Mouse (Mus musculus) CH12.LX (cell line): ENCODE data around the gene Dlx2. TPM values are rescaled to one million over a fixed set of nuclear protein-coding genes. Genes with fewer than 3 reads are reported as not detected.
A peak's percentile ranks its signal among the peaks of the same experiment; 100 is the strongest.

Experiments
- DNase-seq: peaks from one replicate; pipeline ENCODE4 v3.0.0-alpha.2; 2013; ENCODE audit errors: extremely low read depth
- H3K27ac ChIP-seq: 2 replicates; pipeline ENCODE4 v1.5.1; 2012; ENCODE audit warnings: low read depth, mild to moderate bottlenecking, control low read depth, moderate library complexity; ENCODE audit not compliant: insufficient read depth
- H3K27me3 ChIP-seq: replicated peaks from 2 replicates; pipeline ENCODE3; 2012; ENCODE audit warnings: inconsistent platforms
- H3K36me3 ChIP-seq, 2 experiments: replicated peaks in 1 of 2; 2 replicates each; pipeline versions ENCODE3 to v1.6.1; 2012; ENCODE audit warnings: inconsistent platforms in 1 of 2, low read length in 1 of 2, mild to moderate bottlenecking in 1 of 2, mixed read lengths in 1 of 2, moderate library complexity in 1 of 2; ENCODE audit not compliant: control insufficient read depth in 1 of 2, insufficient read depth in 1 of 2
- H3K4me1 ChIP-seq, 2 experiments: 2 replicates each; pipeline ENCODE4 v1.6.1; 2012; ENCODE audit warnings: inconsistent platforms in 1 of 2, moderate library complexity in 1 of 2; ENCODE audit not compliant: insufficient read depth in 2 of 2, control insufficient read depth in 1 of 2
- H3K4me2 ChIP-seq: 2 replicates; pipeline ENCODE4 v1.6.1; 2012; ENCODE audit warnings: low read depth, mild to moderate bottlenecking, control low read depth; ENCODE audit not compliant: poor library complexity, insufficient read depth, severe bottlenecking
- H3K4me3 ChIP-seq, 3 experiments: fragments of 150-350 bp in 1 of 3; sonication (generic) in 1 of 3; replicated peaks in 1 of 3; 2 replicates each; pipeline versions ENCODE3 to v1.5.1; 2011 to 2012; ENCODE audit warnings: low read depth in 2 of 3, low read length in 2 of 3, mild to moderate bottlenecking in 2 of 3, moderate library complexity in 2 of 3, control low read depth in 1 of 3, improper control_type of control experiment in 1 of 3, inconsistent platforms in 1 of 3, mixed read lengths in 1 of 3; ENCODE audit not compliant: poor library complexity in 1 of 3
- H3K79me2 ChIP-seq: replicated peaks from 2 replicates; pipeline ENCODE4 v1.6.1; 2012; ENCODE audit warnings: mild to moderate bottlenecking, moderate library complexity; ENCODE audit not compliant: control insufficient read depth, poor library complexity, insufficient read depth, severe bottlenecking; ENCODE audit errors: extremely low read depth
- H3K9ac ChIP-seq: 2 replicates; pipeline ENCODE4 v1.6.1; 2012; ENCODE audit warnings: low read depth, mild to moderate bottlenecking, control low read depth, moderate library complexity; ENCODE audit not compliant: insufficient read depth
- H3K9me3 ChIP-seq: replicated peaks from 2 replicates; pipeline ENCODE3; 2012; ENCODE audit warnings: low read length, inconsistent platforms, mixed read lengths
- CHD1 ChIP-seq: IDR thresholded peaks from 2 replicates; pipeline ENCODE4 v1.6.1; 2012; ENCODE audit warnings: low read depth, low read length, improper control_type of control experiment, inconsistent platforms
- CHD2 ChIP-seq: IDR thresholded peaks from 2 replicates; pipeline ENCODE4 v1.6.1; 2011; ENCODE audit warnings: low read length, improper control_type of control experiment
- CTCF ChIP-seq, 2 experiments: IDR thresholded peaks in 1 of 2; conservative IDR thresholded peaks in 1 of 2; 2 replicates each; pipeline ENCODE4 v1.5.1; 2011 to 2012; ENCODE audit warnings: low read depth in 2 of 2, low read length in 2 of 2, improper control_type of control experiment in 1 of 2, inconsistent platforms in 1 of 2, mild to moderate bottlenecking in 1 of 2, moderate library complexity in 1 of 2
- EP300 ChIP-seq: IDR thresholded peaks from 2 replicates; pipeline ENCODE4 v1.6.1; 2011; ENCODE audit warnings: low read length, improper control_type of control experiment
- ETS1 ChIP-seq: conservative IDR thresholded peaks from 2 replicates; pipeline ENCODE4 v1.6.1; 2012; ENCODE audit warnings: low read depth, mild to moderate bottlenecking, inconsistent platforms, low read length, improper control_type of control experiment, moderate library complexity
- GABPA ChIP-seq: IDR thresholded peaks from 2 replicates; pipeline ENCODE4 v1.6.1; 2012; ENCODE audit warnings: low read depth, low read length, improper control_type of control experiment, inconsistent platforms; ENCODE audit not compliant: insufficient replicate concordance
- JUND ChIP-seq: conservative IDR thresholded peaks from 2 replicates; pipeline ENCODE4 v1.6.1; 2011; ENCODE audit warnings: low read depth, low read length, improper control_type of control experiment
- MAFK ChIP-seq: IDR thresholded peaks from 2 replicates; pipeline ENCODE4 v1.6.1; 2011; ENCODE audit warnings: low read length, improper control_type of control experiment; ENCODE audit not compliant: insufficient replicate concordance
- MAX ChIP-seq: IDR thresholded peaks from 2 replicates; pipeline ENCODE4 v1.6.1; 2011; ENCODE audit warnings: low read length, improper control_type of control experiment
- MEF2A ChIP-seq: IDR thresholded peaks from 2 replicates; pipeline ENCODE4 v1.6.1; 2014; ENCODE audit warnings: low read depth, mild to moderate bottlenecking, inconsistent platforms, low read length, improper control_type of control experiment, borderline replicate concordance
- MXI1 ChIP-seq: IDR thresholded peaks from 2 replicates; pipeline ENCODE4 v1.6.1; 2011; ENCODE audit warnings: mild to moderate bottlenecking, low read depth, low read length, improper control_type of control experiment
- NELFE ChIP-seq: IDR thresholded peaks from 2 replicates; pipeline ENCODE4 v1.6.1; 2011; ENCODE audit warnings: low read depth, low read length, improper control_type of control experiment
- POLR2AphosphoS2 ChIP-seq: IDR thresholded peaks from 2 replicates; pipeline ENCODE4 v1.6.1; 2011; ENCODE audit warnings: low read depth, low read length, improper control_type of control experiment
- RAD21 ChIP-seq: IDR thresholded peaks from 2 replicates; pipeline ENCODE4 v1.6.1; 2011; ENCODE audit warnings: low read depth, mild to moderate bottlenecking, low read length, improper control_type of control experiment, moderate library complexity
- RCOR1 ChIP-seq: conservative IDR thresholded peaks from 2 replicates; pipeline ENCODE4 v1.6.1; 2012; ENCODE audit warnings: low read depth, mild to moderate bottlenecking, inconsistent platforms, low read length, improper control_type of control experiment
- SIN3A ChIP-seq: IDR thresholded peaks from 2 replicates; pipeline ENCODE4 v1.6.1; 2012; ENCODE audit warnings: low read length, improper control_type of control experiment, inconsistent platforms
- TBP ChIP-seq: conservative IDR thresholded peaks from 2 replicates; pipeline ENCODE4 v1.6.1; 2011; ENCODE audit warnings: low read depth, low read length, improper control_type of control experiment
- TCF12 ChIP-seq: IDR thresholded peaks from 2 replicates; pipeline ENCODE4 v1.6.1; 2014; ENCODE audit warnings: low read depth, mild to moderate bottlenecking, inconsistent platforms, low read length, improper control_type of control experiment
- UBTF ChIP-seq: IDR thresholded peaks from 2 replicates; pipeline ENCODE4 v1.6.1; 2012; ENCODE audit warnings: low read depth, mild to moderate bottlenecking, inconsistent platforms, low read length, improper control_type of control experiment, moderate library complexity
- USF1 ChIP-seq: IDR thresholded peaks from 2 replicates; pipeline ENCODE4 v1.6.1; 2014; ENCODE audit warnings: low read depth, mild to moderate bottlenecking, inconsistent platforms, low read length, improper control_type of control experiment
- USF2 ChIP-seq: conservative IDR thresholded peaks from 2 replicates; pipeline ENCODE4 v1.6.1; 2011; ENCODE audit warnings: low read depth, low read length, improper control_type of control experiment
- ZC3H11A ChIP-seq: IDR thresholded peaks from 2 replicates; pipeline ENCODE4 v1.6.1; 2012; ENCODE audit warnings: low read depth, mild to moderate bottlenecking, inconsistent platforms, low read length, improper control_type of control experiment
- ZNF384 ChIP-seq: IDR thresholded peaks from 2 replicates; pipeline ENCODE4 v1.6.1; 2012; ENCODE audit warnings: low read depth, low read length, improper control_type of control experiment, inconsistent platforms
- dilution Hi-C: fragments of 300-500 bp; cut with MboI; formaldehyde crosslinking; loops from 2 replicates; pipeline ENCODE4 v1.14.3; 2020; ENCODE audit warnings: low sequenced_read_pairs; ENCODE audit not compliant: extremely low pct_unique_long_range_greater_than_20kb, extremely low pct_ligation_motif_present
- in situ Hi-C: fragments of 300-500 bp; cut with MboI; formaldehyde crosslinking; loops from 3 replicates; pipeline ENCODE4 v1.14.3; 2019; ENCODE audit warnings: low sequenced_read_pairs, low pct_ligation_motif_present, low pct_unique_long_range_greater_than_20kb, mixed read lengths
- polyA plus RNA-seq: library from polyadenylated mRNA; unstranded; fragments of >175 nt; gene quantifications from 2 replicates; pipeline ENCODE4 v1.2.1, GENCODE M21; 2012; ENCODE audit warnings: low read depth; ENCODE audit not compliant: insufficient read length
- total RNA-seq, 2 experiments: library from RNA; depleted of rRNA; stranded (reverse); fragments of 300-350 nt in 1 of 2; fragments of >200 nt in 1 of 2; gene quantifications; 2 replicates each; pipeline ENCODE4 v1.2.3; 2012 to 2014

Dlx2 gene
- total and polyA plus RNA-seq, 3 experiments = not detected

GRCm38 (mm10) chr2:71566466-71566865, 19.9 kb upstream of the Dlx2 start:
- in situ Hi-C loops = no loop called here
- TF ChIP-seq GABPA (no peak), RCOR1 (no peak), MAX (no peak), ETS1 (no peak), TCF12 (no peak), ZC3H11A (no peak), CHD2 (no peak), CHD1 (no peak), POLR2AphosphoS2 (no peak), MAFK (no peak), SIN3A (no peak), USF2 (no peak), NELFE (no peak), MXI1 (no peak), ZNF384 (no peak), UBTF (no peak), USF1 (no peak), JUND (no peak), TBP (no peak), EP300 (no peak)
- TF ChIP-seq, all 38 proteins: peak for 0
- H3K4me2 ChIP-seq = no peak overlapping the region
- H3K4me3 ChIP-seq = no peak overlapping the region
- no peak overlapping the region for H3K27ac ChIP-seq
- dilution Hi-C loops = no loop called here
- H3K4me1 ChIP-seq = no peaks in the 10 kb centered on the region
- DNase-seq = no peak
- H3K9me3 ChIP-seq = no peaks in the 10 kb centered on the region
- no peaks in the 10 kb centered on the region for H3K36me3 ChIP-seq
- no peaks in the 10 kb centered on the region for H3K27me3 ChIP-seq
- H3K79me2 ChIP-seq = no peaks in the 10 kb centered on the region
- H3K9ac ChIP-seq = no peak overlapping the region

- Histone ChIP-seq H3K9me3 (peaks cover 17% of the 10 kb centered on the region), H3K4me3 (no peak overlapping the region), H3K79me2 (no peaks in the 10 kb centered on the region), H3K27me3 (peaks cover 2% of the 10 kb centered on the region), H3K4me2 (no peak overlapping the region), H3K27ac (no peak overlapping the region), H3K4me1 (no peaks in the 10 kb centered on the region), H3K36me3 (no peaks in the 10 kb centered on the region), H3K9ac (no peak overlapping the region)
- no peak for DNase-seq
- dilution Hi-C loops = no loop called here
- TF ChIP-seq CTCF (conservative IDR thresholded peaks at IDR 0.05 in 1 of 2, IDR thresholded peaks at IDR 0.05 in 1 of 2; ENCODE audit: low read depth in 2 of 2, low read length in 2 of 2) (peak in 1 of 2 experiments; percentile 16; a peak in 2 of 4 replicates), MAFK (no peak), MEF2A (no peak), RAD21 (no peak; the same call in none of the 2 replicates)
- in situ Hi-C loops = no loop called here
Observed at GRCm38 (mm10) chr2:71556071-71556470, 9.5 kb upstream of the Dlx2 start.
